Mouse (Mus musculus): ENCODE measurements around the gene Sae1. TPM values are rescaled to one million over a fixed set of nuclear protein-coding genes. Genes with fewer than 3 reads are reported as not detected.
"Not testable (repeated sequence)": the region's sequence is repeated elsewhere in the genome, so short reads cannot be mapped to it uniquely, and the experiment has no call there.

The Sae1 gene
- polyA plus RNA-seq, 1 experiment from 2014 or later = 483 TPM

DNA sequence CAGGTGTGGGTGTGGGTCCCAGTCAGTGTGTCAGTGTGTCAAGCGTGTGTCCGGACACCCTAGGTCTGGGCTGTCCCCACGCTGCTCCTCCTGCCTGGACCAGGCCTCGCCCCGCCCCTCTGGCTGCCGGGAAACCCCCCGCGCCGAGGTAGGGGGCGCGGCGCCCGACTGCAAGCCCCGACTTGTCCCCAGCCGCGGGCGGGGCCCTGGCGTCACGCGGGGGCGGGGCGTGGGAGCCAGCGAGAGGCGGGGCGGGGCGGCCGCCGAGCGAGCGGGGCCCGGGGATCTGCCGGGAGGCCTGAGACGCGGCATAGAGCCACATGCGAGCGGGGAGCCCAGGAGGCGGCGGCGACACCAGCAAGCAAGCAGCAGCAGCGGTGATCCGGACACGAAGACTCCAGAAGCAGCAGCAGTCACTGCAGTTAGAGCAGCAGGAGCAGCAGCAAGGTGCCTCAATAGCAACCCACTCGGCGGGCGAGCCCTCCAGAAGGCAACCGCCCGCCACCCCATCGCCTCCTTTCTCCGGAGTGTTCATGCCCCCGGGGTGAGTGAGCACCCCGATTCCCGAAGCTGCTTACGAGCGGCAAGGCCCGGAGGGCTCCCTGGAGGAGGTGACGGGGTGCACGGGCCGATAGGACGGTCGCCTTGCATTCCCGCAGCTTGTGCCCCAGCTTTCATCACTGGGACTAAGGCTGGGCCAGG, 78.1 kb downstream of the Sae1 start:
- no peaks in the 10 kb centered on the region for H3K27me3 ChIP-seq (ENCODE audit: low read depth, poor library complexity, severe bottlenecking)
- WGBS = under 1% methylated on average over 61 of the region's 61 CpGs
- peak; percentile 86 for DNase-seq (ENCODE audit: low spot score)
- H3K4me3 ChIP-seq = peak overlapping the region; percentile 78
- H3K36me3 ChIP-seq = no peaks in the 10 kb centered on the region
- peak overlapping the region; percentile 77 for H3K27ac ChIP-seq
- peaks cover 63% of the 10 kb centered on the region for H3K4me1 ChIP-seq
- no peaks in the 10 kb centered on the region for H3K9me3 ChIP-seq (replicated peaks)

DNA sequence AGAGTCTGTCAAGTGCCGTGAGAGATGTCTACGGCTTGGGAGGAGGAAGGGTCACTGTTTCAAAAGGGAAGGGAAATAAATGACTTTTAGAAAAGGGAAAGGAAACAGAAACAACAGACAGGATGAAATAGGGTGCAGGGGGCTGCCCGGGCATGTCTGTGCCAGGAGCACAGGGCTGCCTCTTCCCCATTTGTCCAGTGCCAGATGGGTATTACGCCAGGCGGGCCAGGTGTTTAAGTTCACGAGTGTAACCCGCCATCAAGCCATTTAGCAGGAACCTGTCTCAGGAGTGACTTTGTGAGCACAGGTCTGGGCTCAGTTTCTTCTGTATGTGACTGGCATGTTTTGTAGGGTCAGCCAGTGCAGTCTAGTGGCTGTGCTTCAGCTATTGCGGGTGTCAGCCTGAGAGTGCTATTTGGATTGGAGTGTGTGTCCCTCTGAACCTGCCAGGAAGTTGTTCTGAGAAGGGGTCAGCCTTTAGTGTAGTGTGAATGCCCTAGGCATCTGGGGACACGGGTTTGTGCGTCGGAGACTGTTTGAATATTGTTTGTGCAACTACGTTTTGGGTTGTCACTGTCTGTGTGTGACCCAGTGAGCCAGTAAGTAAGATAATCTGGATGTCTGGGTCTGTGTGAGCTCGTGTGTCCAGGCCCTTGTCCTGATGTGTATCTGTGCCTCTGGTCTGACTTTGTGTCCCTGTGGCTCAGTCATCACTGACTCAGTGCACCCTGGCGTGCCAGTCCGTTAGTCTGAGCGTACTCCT, 78.9 kb downstream of the Sae1 start:
- DNase-seq (ENCODE audit: low spot score) = no peak
- H3K36me3 ChIP-seq = no peaks in the 10 kb centered on the region
- H3K27me3 ChIP-seq (ENCODE audit: low read depth, poor library complexity, severe bottlenecking) = no peaks in the 10 kb centered on the region
- H3K9me3 ChIP-seq (replicated peaks) = no peaks in the 10 kb centered on the region
- peaks cover 55% of the 10 kb centered on the region for H3K4me1 ChIP-seq
- H3K4me3 ChIP-seq = peak overlapping the region; percentile 78
- 46% methylated on average over 16 of the region's 16 CpGs for WGBS
- H3K27ac ChIP-seq = peak overlapping the region; percentile 77; the same call in 1 of the 2 replicates

DNA sequence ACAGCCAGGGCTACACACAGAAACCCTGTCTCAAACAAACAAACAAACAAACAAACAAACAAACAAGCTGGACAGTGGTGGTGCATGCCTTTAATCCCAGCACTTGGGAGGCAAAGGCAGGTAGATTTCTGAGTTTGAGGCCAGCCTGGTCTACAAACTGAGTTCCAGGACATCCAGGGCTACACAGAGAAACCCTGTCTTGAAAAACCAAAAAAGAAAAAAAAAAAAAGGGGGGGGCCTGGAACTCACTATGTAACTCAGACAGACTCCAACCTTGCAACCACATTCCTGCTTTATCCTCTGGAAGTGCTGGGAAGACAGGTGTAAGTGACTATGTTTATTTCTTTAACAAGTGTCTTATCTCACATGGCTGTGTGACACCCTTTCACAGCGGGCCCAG, 79.5 kb downstream of the Sae1 start, which contains the start of gene Bbc3:
Gene Bbc3 (plus strand): TSS at position 301 of the 400 bp plus-strand sequence.
- not testable (repeated sequence) for H3K36me3 ChIP-seq; H3K27me3 ChIP-seq (ENCODE audit: low read depth, poor library complexity, severe bottlenecking); H3K9me3 ChIP-seq (replicated peaks); DNase-seq (ENCODE audit: low spot score)
- H3K27ac ChIP-seq = peak within 1 kb of the TSS; percentile 77
- H3K4me1 ChIP-seq = peaks cover 49% of the 10 kb centered on the region
- peak within 1 kb of the TSS; percentile 78 for H3K4me3 ChIP-seq
- 47% methylated on average over 1 of the region's 1 CpGs for WGBS

DNA sequence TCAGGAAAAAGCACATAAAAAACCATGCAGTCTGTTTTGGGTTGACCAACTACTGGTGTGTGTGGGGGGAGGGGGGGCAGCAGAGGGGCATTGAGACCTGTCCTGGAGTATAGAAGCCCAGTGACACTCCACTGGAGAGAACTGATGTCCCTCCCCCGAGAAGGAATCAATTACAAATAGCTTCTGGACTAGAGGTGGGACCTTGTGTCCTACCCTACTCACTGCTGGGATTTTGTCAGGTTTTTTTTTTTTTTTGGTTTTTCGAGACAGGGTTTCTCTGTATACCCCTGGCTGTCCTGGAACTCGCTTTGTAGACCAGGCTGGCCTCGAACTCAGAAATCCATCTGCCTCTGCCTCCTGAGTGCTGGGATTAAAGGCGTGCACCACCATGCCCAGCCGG, 80.5 kb downstream of the Sae1 start:
- H3K4me1 ChIP-seq = peaks cover 39% of the 10 kb centered on the region
- H3K27ac ChIP-seq; H3K4me3 ChIP-seq; H3K27me3 ChIP-seq (ENCODE audit: low read depth, poor library complexity, severe bottlenecking); H3K36me3 ChIP-seq; H3K9me3 ChIP-seq (replicated peaks); DNase-seq (ENCODE audit: low spot score): not testable (repeated sequence)
- 75% methylated on average over 6 of the region's 6 CpGs for WGBS

DNA sequence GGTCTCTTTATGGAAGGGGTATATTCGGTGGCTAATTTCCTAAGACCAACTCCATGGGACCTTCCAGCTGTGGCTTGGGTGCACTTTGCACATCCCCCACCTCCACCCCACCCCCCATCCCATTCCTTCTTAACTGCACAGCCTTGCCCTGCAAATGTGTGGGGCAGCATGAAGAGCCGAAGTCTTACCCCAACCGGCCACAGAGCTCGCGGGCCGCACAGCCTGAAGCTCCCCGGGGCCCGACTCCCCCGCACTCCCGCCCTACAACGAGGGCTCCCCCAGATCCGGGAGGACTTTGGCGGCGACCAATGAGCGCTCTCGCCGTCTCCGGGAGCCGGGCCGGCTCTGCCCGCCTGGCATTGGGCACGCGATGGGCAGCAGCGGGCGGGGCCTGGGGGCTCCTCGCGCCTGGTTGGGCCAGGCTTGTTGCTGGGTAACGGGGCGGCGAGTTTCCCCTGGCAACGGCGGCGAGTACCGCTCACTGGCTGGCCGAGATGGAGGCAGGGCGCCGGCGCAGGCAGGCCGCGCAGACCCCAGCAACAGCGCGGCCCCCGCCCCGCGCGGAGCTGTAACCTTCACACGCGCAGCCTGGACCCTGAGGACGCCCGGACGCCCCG, 88.1 kb downstream of the Sae1 start:
- Histone ChIP-seq H3K9me3 (replicated peaks) (no peaks in the 10 kb centered on the region), H3K4me1 (peaks cover 50% of the 10 kb centered on the region), H3K36me3 (no peaks in the 10 kb centered on the region), H3K27me3 (ENCODE audit: low read depth, poor library complexity, severe bottlenecking) (no peaks in the 10 kb centered on the region), H3K27ac (peak overlapping the region; percentile 87), H3K4me3 (peak overlapping the region; percentile 58)
- peak; percentile 94 for DNase-seq (ENCODE audit: low spot score)
- under 1% methylated on average over 52 of the region's 52 CpGs for WGBS

DNA sequence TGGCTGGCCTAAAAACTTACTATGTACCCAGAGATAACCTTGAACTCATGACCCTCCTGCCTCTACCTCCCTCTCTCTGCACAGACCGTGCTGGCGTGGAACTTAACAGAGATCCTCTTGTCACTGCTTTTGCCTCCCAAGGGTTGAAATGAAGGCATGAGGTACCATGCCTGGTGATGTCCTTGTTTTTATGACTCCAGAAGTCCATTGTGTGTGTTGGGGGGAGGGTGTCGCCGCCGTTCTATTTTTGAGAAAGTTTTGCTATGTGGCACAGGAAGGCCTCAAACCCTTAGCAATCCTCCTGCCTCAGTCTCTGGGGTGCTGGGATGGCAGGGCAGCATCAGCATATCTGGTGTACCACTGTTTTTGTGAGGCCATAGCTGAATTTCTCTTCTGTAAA, 88.7 kb downstream of the Sae1 start:
- peak overlapping the region; percentile 58 for H3K4me3 ChIP-seq
- no peaks in the 10 kb centered on the region for H3K36me3 ChIP-seq
- H3K4me1 ChIP-seq = peaks cover 50% of the 10 kb centered on the region
- H3K27me3 ChIP-seq (ENCODE audit: low read depth, poor library complexity, severe bottlenecking) = no peaks in the 10 kb centered on the region
- H3K27ac ChIP-seq = peak overlapping the region; percentile 87
- 82% methylated on average over 5 of the region's 5 CpGs for WGBS
- H3K9me3 ChIP-seq (replicated peaks) = no peaks in the 10 kb centered on the region
- no peak for DNase-seq (ENCODE audit: low spot score)

DNA sequence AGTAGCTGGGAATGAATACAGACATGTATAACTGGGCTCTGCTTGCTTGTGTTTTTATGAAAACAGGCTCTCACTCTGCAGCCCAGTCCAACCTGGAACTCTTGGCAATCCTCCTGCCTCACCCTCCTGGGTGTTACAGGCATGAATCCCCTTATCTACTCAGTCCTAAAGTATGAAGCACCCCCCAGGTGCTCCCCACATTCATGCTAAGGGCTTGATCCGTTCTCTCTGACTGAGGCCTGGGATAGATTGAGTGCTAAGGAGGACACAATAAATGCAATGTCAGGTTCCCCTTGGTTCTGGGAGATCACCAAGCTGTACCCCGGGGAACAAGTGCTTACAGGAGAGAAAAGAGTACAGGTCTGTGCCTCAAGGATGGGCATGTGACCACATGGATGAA, 90.0 kb downstream of the Sae1 start:
- WGBS = 68% methylated on average over 2 of the region's 2 CpGs
- no peaks in the 10 kb centered on the region for H3K9me3 ChIP-seq (replicated peaks)
- H3K27ac ChIP-seq = peak overlapping the region; percentile 84; the same call in 1 of the 2 replicates
- no peaks in the 10 kb centered on the region for H3K36me3 ChIP-seq
- H3K4me1 ChIP-seq = peaks cover 50% of the 10 kb centered on the region
- no peak for DNase-seq (ENCODE audit: low spot score)
- no peaks in the 10 kb centered on the region for H3K27me3 ChIP-seq (ENCODE audit: low read depth, poor library complexity, severe bottlenecking)
- H3K4me3 ChIP-seq = peak overlapping the region; percentile 1; the same call in 1 of the 2 replicates

DNA sequence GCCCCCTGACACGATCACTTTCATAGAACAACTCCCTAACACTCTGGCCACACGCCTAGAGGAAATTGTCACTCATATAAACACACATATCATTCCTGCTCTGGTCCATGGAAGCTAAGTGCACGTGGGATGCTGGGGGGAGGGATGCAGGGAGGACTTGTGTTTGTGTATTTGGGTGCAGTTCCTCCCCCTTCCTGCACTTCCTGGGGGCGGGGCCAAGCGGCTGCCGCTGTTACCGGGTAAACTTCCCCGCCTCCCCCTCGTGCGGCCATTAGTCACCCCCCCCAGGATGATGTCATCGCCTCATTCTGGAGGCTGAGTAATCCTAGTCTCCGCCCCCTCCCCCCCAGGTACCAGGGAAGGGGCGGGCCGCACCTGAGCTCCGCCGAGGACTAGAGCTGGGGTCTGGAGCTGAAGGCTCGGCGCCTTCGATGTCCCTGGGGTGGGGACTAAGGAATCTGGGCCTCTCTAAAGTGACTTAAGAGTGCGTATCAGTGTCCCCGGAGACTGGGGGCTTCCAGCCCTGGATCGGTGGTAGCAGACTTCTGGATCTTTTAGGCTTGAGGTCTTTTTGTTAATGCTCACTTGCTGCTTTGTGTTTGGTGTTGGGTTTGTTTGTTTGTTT, 90.7 kb downstream of the Sae1 start:
- WGBS = 1% methylated on average over 22 of the region's 22 CpGs
- H3K4me3 ChIP-seq = peak overlapping the region; percentile 64
- H3K36me3 ChIP-seq = no peaks in the 10 kb centered on the region
- peak overlapping the region; percentile 84 for H3K27ac ChIP-seq
- H3K4me1 ChIP-seq = peaks cover 50% of the 10 kb centered on the region
- peak; percentile 91 for DNase-seq (ENCODE audit: low spot score)
- no peaks in the 10 kb centered on the region for H3K9me3 ChIP-seq (replicated peaks)
- no peaks in the 10 kb centered on the region for H3K27me3 ChIP-seq (ENCODE audit: low read depth, poor library complexity, severe bottlenecking)

DNA sequence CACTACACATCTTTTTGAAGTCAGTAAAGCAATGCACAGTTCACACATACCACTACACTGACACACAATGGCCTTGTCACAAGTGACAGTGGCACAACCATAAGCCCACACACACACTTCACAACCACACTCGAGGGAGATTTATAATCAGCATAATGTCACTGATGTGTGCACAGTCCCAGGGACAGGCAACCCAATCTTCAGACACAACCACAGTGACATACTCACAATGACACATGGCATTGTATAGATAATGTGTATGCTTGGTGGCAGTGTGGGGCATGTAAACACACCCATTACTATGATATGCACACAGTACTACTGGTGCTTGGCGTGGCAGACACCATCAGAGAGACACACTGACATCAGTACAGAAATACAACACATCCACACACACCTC, 91.5 kb downstream of the Sae1 start:
- no peaks in the 10 kb centered on the region for H3K27me3 ChIP-seq (ENCODE audit: low read depth, poor library complexity, severe bottlenecking)
- peak overlapping the region; percentile 90 for H3K27ac ChIP-seq
- no peaks in the 10 kb centered on the region for H3K9me3 ChIP-seq (replicated peaks)
- peak overlapping the region; percentile 64 for H3K4me3 ChIP-seq
- WGBS = 39% methylated on average over 2 of the region's 2 CpGs
- DNase-seq (ENCODE audit: low spot score) = no peak
- H3K4me1 ChIP-seq = peaks cover 50% of the 10 kb centered on the region
- no peaks in the 10 kb centered on the region for H3K36me3 ChIP-seq

DNA sequence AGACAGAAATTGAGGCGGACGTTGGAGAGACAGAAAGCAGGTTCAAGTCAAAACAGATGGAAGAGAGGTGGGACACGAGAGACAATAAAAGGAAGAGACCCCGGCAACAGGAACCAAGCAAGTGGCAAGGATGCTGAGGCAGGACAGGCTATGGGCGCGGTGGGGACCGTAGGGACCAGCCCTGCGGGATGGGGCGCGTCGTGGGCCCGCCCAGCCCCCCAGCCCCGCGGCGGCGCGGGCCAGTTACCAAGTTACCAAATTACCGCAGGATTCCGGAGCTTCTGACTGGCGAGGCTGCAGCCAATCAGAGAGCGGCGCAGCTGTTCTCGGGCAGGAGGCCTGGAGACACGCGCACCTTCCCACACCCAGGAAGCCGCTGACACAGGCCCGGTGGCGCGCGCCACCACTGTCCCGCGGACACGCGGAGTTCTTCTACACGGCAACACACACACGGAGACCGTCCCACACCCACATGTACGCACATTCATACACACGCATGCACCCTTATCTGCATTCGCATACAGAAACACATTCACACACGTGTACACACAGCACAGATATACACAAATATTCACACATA, 92.2 kb downstream of the Sae1 start:
- peak; percentile 83 for DNase-seq (ENCODE audit: low spot score)
- Histone ChIP-seq H3K27me3 (ENCODE audit: low read depth, poor library complexity, severe bottlenecking) (no peaks in the 10 kb centered on the region), H3K9me3 (replicated peaks) (no peaks in the 10 kb centered on the region), H3K36me3 (no peaks in the 10 kb centered on the region), H3K4me3 (peak overlapping the region; percentile 64), H3K4me1 (peaks cover 50% of the 10 kb centered on the region), H3K27ac (peak overlapping the region; percentile 90)
- WGBS = 2% methylated on average over 41 of the region's 41 CpGs

DNA sequence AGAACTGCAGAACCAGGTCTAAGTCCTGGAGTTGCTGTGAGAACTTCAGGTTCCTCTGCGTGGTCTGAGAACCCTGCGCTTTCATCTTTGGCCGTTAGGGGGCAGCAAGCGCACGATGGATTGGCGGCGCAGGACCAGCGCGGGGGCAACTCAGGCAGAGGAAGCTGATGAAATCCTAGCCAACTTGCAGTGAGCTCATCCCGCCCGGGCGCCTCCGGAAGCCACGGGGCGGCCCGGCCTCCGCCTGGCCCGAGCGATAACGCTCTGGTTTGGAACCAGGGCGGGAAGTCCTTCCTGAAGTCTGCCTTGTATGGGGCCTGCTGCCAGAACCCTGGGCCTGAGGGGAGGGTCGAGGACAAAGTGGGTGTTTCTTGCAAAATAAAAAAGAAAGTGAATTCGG, 92.8 kb downstream of the Sae1 start:
- under 1% methylated on average over 23 of the region's 23 CpGs for WGBS
- Histone ChIP-seq H3K27ac (peak overlapping the region; percentile 90), H3K4me1 (peaks cover 46% of the 10 kb centered on the region), H3K27me3 (ENCODE audit: low read depth, poor library complexity, severe bottlenecking) (no peaks in the 10 kb centered on the region), H3K4me3 (peak overlapping the region; percentile 64), H3K36me3 (no peaks in the 10 kb centered on the region), H3K9me3 (replicated peaks) (no peaks in the 10 kb centered on the region)
- peak; percentile 97 for DNase-seq (ENCODE audit: low spot score)

DNA sequence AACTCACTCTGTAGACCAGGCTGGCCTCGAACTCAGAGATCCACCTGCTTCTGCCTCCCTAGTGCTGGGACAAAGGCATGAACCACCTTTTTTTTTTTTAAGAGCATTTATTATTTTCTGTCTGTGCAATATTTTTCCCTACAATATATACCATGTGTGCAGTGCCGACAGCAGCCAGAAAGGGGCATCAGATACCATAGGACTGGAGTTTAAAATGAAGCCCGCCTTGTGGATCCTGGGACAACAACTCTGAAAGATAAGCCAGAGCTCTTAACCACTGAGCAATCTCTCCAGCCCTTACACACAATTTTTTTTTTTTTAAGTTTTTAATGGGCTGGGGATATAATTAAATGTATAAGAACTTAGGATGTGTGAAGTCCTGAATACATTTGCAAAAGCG, 93.3 kb downstream of the Sae1 start:
- DNase-seq (ENCODE audit: low spot score) = peak; percentile 39
- WGBS = 35% methylated on average over 4 of the region's 4 CpGs
- Histone ChIP-seq H3K9me3 (replicated peaks) (no peaks in the 10 kb centered on the region), H3K4me3 (peak overlapping the region; percentile 64), H3K27me3 (ENCODE audit: low read depth, poor library complexity, severe bottlenecking) (no peaks in the 10 kb centered on the region), H3K4me1 (peaks cover 41% of the 10 kb centered on the region), H3K27ac (peak overlapping the region; percentile 90; the same call in 1 of the 2 replicates), H3K36me3 (no peaks in the 10 kb centered on the region)
